Mouse (Mus musculus) hindbrain, postnatal 0 days (tissue): ENCODE measurements around the gene Hist1h4f. TPM values are rescaled to one million over a fixed set of nuclear protein-coding genes. Genes with fewer than 3 reads are reported as not detected.
"Not testable (repeated sequence)": the region's sequence is repeated elsewhere in the genome, so short reads cannot be mapped to it uniquely, and the experiment has no call there.

Source experiments
- ATAC-seq: fragments of 200-750 bp; cut with Nextera tagmentation; 2 replicates; pipeline ENCODE4 v1.8.0; 2017; ENCODE audit warnings: mild to moderate bottlenecking, moderate TSS enrichment, moderate library complexity
- DNase-seq: peaks from one replicate; pipeline ENCODE4 v3.0.0-alpha.2; 2015; ENCODE audit warnings: low spot score
- H3K27ac ChIP-seq: fragments of 300-500 bp; sonication (generic); 2 replicates; pipeline ENCODE4 v1.5.1; 2014; ENCODE audit warnings: mild to moderate bottlenecking
- H3K27me3 ChIP-seq: fragments of 300-500 bp; sonication (generic); 2 replicates; pipeline ENCODE4 v1.6.1; 2014; ENCODE audit warnings: low read length, mixed read lengths; ENCODE audit not compliant: insufficient read depth
- H3K36me3 ChIP-seq: fragments of 300-500 bp; sonication (generic); 2 replicates; pipeline ENCODE4 v1.6.1; 2014; ENCODE audit warnings: low read length, mixed read lengths; ENCODE audit not compliant: insufficient read depth
- H3K4me1 ChIP-seq: fragments of 300-500 bp; sonication (generic); 2 replicates; pipeline ENCODE4 v1.6.1; 2014; ENCODE audit warnings: antibody characterized with exemption, low read length, mixed read lengths; ENCODE audit not compliant: insufficient read depth
- H3K4me2 ChIP-seq: fragments of 300-500 bp; sonication (generic); 2 replicates; pipeline ENCODE4 v1.6.1; 2014; ENCODE audit warnings: low read depth, mild to moderate bottlenecking, low read length, moderate library complexity, mixed read lengths
- H3K4me3 ChIP-seq: fragments of 300-500 bp; sonication (generic); 2 replicates; pipeline ENCODE4 v1.5.1; 2014; ENCODE audit warnings: low read length
- H3K9ac ChIP-seq: fragments of 300-500 bp; sonication (generic); replicated peaks from 2 replicates; pipeline ENCODE4 v1.6.1; 2014; ENCODE audit warnings: mild to moderate bottlenecking, low read length, moderate library complexity, mixed read lengths
- H3K9me3 ChIP-seq: fragments of 300-500 bp; sonication (generic); 2 replicates; pipeline ENCODE4 v1.6.1; 2016; ENCODE audit warnings: low read length, mixed read lengths
- CTCF ChIP-seq: IDR thresholded peaks from 2 replicates; pipeline ENCODE4 v1.5.1; 2016; ENCODE audit warnings: antibody characterized with exemption, control low read depth, low read depth
- WGBS: fragments of 180-500 bp; shearing (Covaris S2); extraction: QIAGEN DNeasy Blood & Tissue Kit; methylation state at CpG from one replicate; pipeline ENCODE4 v1.1.7; 2014; 5-methylcytosine and 5-hydroxymethylcytosine counted together
- polyA plus RNA-seq: library from polyadenylated mRNA; unstranded; fragments of >200 nt; fragmentation: Nextera tagmentation; extraction: Ambion mirVana; gene quantifications from 2 replicates; pipeline ENCODE4 v1.2.1, GENCODE M21; 2015
- total RNA-seq: library from RNA; depleted of rRNA; stranded (reverse); fragments of >200 nt; gene quantifications from 2 replicates; pipeline ENCODE4 v1.2.3, GENCODE M21; 2014

Hist1h4f gene
- total and polyA plus RNA-seq, 2 experiments from 2014 or later, result 2,344 TPM; not detected in 1

DNA sequence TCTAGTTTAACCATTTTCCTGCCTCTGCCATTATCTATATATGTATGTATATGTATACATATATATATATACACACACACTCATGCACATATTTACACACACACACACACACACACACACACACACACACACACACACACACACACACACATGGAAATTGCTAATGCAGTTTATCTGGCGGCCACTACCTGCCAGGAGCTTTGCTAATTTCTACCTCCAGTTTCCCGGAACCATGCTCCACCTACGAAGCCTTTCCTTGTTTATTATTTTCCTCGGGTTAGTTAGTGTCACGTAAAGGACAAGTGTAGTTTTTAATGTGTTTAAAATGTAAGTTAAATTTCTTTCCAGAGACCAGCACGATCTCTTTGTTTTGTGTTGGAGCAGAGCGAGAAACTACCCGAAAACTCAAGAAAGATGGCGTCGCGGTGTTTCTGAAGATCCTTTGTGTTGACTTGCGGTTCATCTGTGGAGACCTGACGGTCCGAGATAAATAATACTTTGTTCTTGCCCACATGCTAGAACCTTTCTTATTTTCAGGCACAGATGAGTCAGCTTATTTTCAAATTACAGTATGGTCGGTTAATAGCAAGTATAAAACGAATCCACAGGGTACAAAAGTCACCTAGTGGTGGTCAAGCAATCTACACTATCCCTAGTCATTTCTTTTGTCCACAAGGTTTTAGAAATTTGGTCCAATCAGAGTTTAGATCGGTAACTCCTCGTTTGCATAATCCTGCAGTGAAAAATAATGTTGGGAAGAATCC is 11.4 kb upstream of the Hist1h4f start:
- peak overlapping the region; percentile 86 for H3K4me2 ChIP-seq
- WGBS, result 3% methylated on average over 18 of the region's 18 CpGs
- TF ChIP-seq CTCF, result peak; percentile 71
- H3K9ac ChIP-seq, result peak overlapping the region; percentile 58
- H3K27ac ChIP-seq, result peak overlapping the region; percentile 95
- H3K4me1 ChIP-seq, result no peaks in the 10 kb centered on the region
- H3K36me3 ChIP-seq, result no peaks in the 10 kb centered on the region
- no peaks in the 10 kb centered on the region for H3K27me3 ChIP-seq
- DNase-seq (peak; percentile 86), ATAC-seq (peak; percentile 70)
- H3K4me3 ChIP-seq, result peak overlapping the region; percentile 44
- H3K9me3 ChIP-seq, result no peaks in the 10 kb centered on the region

DNA sequence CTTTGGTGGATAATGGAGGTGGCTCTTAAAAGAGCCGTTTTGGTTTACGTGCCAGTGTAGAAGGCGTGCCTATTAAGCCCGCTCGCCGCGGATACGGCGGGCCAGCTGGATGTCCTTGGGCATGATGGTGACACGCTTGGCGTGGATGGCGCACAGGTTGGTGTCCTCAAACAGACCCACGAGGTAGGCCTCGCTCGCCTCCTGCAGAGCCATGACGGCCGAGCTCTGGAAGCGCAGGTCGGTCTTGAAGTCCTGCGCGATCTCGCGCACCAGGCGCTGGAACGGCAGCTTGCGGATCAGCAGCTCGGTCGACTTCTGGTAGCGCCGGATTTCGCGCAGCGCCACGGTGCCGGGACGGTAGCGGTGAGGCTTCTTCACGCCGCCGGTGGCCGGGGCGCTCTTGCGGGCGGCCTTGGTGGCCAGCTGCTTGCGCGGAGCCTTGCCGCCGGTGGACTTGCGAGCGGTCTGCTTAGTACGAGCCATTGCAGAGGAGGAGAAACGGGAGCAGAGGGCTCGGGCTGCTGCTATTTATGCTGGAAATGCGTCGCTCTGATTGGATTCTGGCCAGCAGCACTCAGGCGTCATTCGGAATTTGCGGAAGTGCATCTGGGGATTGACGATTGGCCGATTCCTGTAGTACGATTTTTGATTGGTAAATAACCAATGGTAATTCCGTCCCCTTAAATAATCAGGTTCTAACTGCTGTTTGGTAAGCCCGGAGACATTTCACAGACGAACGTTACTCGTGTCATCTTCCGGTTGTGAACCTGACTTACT is 10.6 kb upstream of the Hist1h4f start, which contains the start of gene Hist1h3e:
TSS of gene Hist1h3e (minus strand) at position 487 of the 777 bp plus-strand sequence.
- peak within 1 kb of the TSS; percentile 95 for H3K27ac ChIP-seq
- H3K9me3 ChIP-seq, H3K27me3 ChIP-seq, H3K36me3 ChIP-seq, H3K4me1 ChIP-seq: not testable (repeated sequence)
- peak within 1 kb of the TSS; percentile 86 for H3K4me2 ChIP-seq
- peak; percentile 96 for ATAC-seq
- under 1% methylated on average over 33 of the region's 67 CpGs for WGBS
- H3K4me3 ChIP-seq, result peak within 1 kb of the TSS; percentile 44
- H3K9ac ChIP-seq, result peak within 1 kb of the TSS; percentile 58
- peak; percentile 99 for DNase-seq

DNA sequence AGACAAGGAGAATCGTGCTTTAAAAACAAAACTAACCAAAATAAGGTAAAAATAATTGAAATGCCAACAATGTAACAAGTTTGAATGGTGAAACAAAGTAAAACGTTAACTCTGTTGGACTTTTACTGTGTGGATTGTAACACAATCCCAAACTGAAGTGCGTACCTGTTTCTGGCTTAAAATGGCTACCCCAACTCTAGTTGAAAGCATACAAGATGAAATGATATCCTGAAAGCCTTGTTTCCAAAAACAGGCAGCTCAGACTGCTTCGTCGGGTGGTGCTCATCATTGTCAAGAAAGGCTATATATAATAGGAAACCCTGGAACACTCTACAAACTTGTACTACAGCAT is 10.1 kb upstream of the Hist1h4f start:
- not testable (repeated sequence) for DNase-seq, H3K9me3 ChIP-seq, ATAC-seq, H3K9ac ChIP-seq, H3K4me1 ChIP-seq, H3K36me3 ChIP-seq, H3K27me3 ChIP-seq
- Histone ChIP-seq H3K27ac (peak overlapping the region; percentile 95; the same call in 1 of the 2 replicates), H3K4me3 (peak overlapping the region; percentile 44), H3K4me2 (peak overlapping the region; percentile 86; the same call in 1 of the 2 replicates)
- 0% methylated on average over 2 of the region's 5 CpGs for WGBS

DNA sequence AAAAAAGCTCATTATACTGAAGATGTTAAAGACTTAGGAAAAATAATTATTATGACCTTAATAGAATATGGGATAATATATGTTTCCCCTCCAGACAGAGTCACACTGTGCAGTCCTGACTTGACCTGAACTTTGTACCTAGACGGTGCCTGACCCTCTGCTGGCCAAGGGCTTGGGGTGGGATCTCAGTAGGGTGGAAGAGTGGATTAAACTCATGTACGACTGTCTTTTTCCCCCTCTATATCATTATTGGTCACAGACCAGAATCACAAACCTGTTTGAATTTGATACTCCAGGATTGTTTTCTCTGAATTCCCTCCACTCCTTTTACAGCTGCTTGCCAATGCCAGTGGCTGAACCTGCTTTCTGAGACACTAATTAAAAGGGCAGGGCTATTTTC is 9.3 kb upstream of the Hist1h4f start:
- H3K36me3 ChIP-seq, H3K4me3 ChIP-seq, ATAC-seq, H3K9me3 ChIP-seq, DNase-seq, H3K9ac ChIP-seq, H3K4me1 ChIP-seq, H3K27ac ChIP-seq, H3K4me2 ChIP-seq, H3K27me3 ChIP-seq: not testable (repeated sequence)
- 10% methylated on average over 2 of the region's 2 CpGs for WGBS

DNA sequence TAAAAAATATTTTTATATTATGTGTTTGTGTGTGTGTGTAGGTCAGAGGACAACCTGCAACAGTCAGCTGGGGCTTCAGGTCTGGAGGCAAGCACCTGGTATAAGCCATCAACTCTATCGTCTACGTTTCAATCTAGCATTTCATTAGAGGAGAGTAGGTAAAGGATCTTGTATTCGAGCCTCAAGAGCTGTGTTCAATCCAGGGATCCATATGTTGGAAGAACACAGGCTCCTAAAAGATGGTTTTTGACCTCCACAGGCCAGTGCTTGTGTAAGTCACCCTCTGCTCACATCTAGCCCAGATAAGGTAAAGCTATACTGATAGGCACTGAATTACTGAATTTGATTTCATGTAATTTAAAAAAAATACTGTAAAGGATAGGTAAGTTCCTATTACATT is 5.5 kb upstream of the Hist1h4f start:
- Histone ChIP-seq H3K9ac (no peak overlapping the region), H3K4me2 (peak overlapping the region; percentile 81), H3K27ac (no peak overlapping the region)

DNA sequence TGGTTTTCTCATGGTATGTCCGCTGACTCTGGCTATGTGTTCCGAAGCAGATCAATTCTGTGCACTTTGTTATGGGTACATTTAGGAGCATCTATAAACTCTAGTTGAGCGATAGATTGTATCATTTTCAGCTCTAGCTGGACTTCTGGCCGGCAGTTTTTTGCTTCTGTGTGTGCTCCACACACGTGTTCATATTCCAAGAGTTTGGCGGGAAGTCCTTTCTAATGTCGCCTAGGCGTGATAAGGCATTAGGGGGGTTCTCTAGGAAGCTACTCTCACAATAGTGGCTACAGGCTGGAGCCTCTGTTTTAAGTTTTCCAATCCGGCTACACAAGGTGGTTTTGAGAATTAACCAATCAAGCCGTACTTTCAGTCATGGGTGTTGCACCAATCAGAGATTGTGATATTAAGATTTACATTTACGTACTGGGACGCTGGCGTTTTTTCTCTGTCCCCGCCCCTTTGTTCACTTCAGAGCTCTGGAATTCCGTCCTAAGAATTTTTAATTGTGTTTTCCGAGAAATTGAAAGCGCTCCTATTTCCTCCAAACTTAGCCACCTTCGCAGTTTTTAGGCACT is 4.5 kb upstream of the Hist1h4f start:
- Histone ChIP-seq H3K9me3 (no peaks in the 10 kb centered on the region), H3K27me3 (no peaks in the 10 kb centered on the region), H3K4me1 (peaks cover 7% of the 10 kb centered on the region), H3K36me3 (no peaks in the 10 kb centered on the region), H3K9ac (peak overlapping the region; percentile 35), H3K4me3 (peak overlapping the region; percentile 47), H3K4me2 (peak overlapping the region; percentile 81), H3K27ac (peak overlapping the region; percentile 76)
- DNase-seq (peak; percentile 94), ATAC-seq (peak; percentile 77)
- WGBS, result under 1% methylated on average over 18 of the region's 18 CpGs
- no peak for TF ChIP-seq CTCF

More for the DNA sequence above, 5.5 kb upstream of the Hist1h4f start:
- 72% methylated on average over 3 of the region's 3 CpGs for WGBS
- no peak for DNase-seq
- no peak for TF ChIP-seq CTCF
- ATAC-seq, result no peak
- Histone ChIP-seq H3K27me3 (no peaks in the 10 kb centered on the region), H3K9me3 (no peaks in the 10 kb centered on the region), H3K4me3 (no peak overlapping the region), H3K36me3 (no peaks in the 10 kb centered on the region), H3K4me1 (peaks cover 7% of the 10 kb centered on the region)
